Mouse (Mus musculus) heart, embryonic 13.5 days (tissue): ENCODE results near the gene Slc1a1. TPM values are rescaled to one million over a fixed set of nuclear protein-coding genes. Genes with fewer than 3 reads are reported as not detected.
A peak's percentile ranks its signal among the peaks of the same experiment; 100 is the strongest.

ENCODE experiments used
- ATAC-seq: fragments of 200-750 bp; cut with Nextera tagmentation; 2 replicates; pipeline ENCODE4 v1.8.0; 2017; ENCODE audit warnings: moderate TSS enrichment; ENCODE audit not compliant: insufficient number of reproducible peaks, low FRiP score, low TSS enrichment; ENCODE audit errors: extremely low read depth
- H3K27ac ChIP-seq: fragments of 300-500 bp; sonication (generic); replicated peaks from 2 replicates; pipeline ENCODE4 v1.5.1; 2015; ENCODE audit warnings: moderate library complexity, mild to moderate bottlenecking, inconsistent platforms
- H3K27me3 ChIP-seq: fragments of 300-500 bp; sonication (generic); replicated peaks from 2 replicates; pipeline ENCODE4 v1.6.1; 2015; ENCODE audit warnings: mild to moderate bottlenecking, inconsistent platforms
- H3K36me3 ChIP-seq: fragments of 300-500 bp; sonication (generic); 2 replicates; pipeline ENCODE4 v1.6.1; 2015; ENCODE audit warnings: mild to moderate bottlenecking, inconsistent platforms
- H3K4me1 ChIP-seq: fragments of 300-500 bp; sonication (generic); 2 replicates; pipeline ENCODE4 v1.6.1; 2015; ENCODE audit warnings: inconsistent platforms
- H3K4me2 ChIP-seq: fragments of 300-500 bp; sonication (generic); 2 replicates; pipeline ENCODE4 v1.6.1; 2015; ENCODE audit warnings: inconsistent platforms, mild to moderate bottlenecking, moderate library complexity
- H3K4me3 ChIP-seq: fragments of 300-500 bp; sonication (generic); 2 replicates; pipeline ENCODE4 v1.5.1; 2015; ENCODE audit warnings: moderate library complexity, mild to moderate bottlenecking, inconsistent platforms
- H3K9ac ChIP-seq: fragments of 300-500 bp; sonication (generic); 2 replicates; pipeline ENCODE4 v1.6.1; 2015; ENCODE audit warnings: inconsistent platforms, mild to moderate bottlenecking, moderate library complexity
- H3K9me3 ChIP-seq: fragments of 300-500 bp; sonication (generic); 2 replicates; pipeline ENCODE4 v1.6.1; 2016; ENCODE audit warnings: inconsistent platforms
- WGBS: fragments of 180-500 bp; shearing (Covaris S2); methylation state at CpG from one replicate; pipeline ENCODE4 v1.1.7; 2015; ENCODE audit warnings: mixed read lengths; 5-methylcytosine and 5-hydroxymethylcytosine counted together
- polyA plus RNA-seq: library from polyadenylated mRNA; unstranded; fragments of >200 nt; fragmentation: Nextera tagmentation; extraction: Ambion mirVana; gene quantifications from 2 replicates; pipeline ENCODE4 v1.2.1, GENCODE M21; 2015

Slc1a1 gene
- 1.5 and 1.8 TPM in 2 replicates for polyA plus RNA-seq

GRCm38 (mm10) chr19:28834798-28835499, at the start of gene Slc1a1:
Slc1a1 (plus strand) TSS chr19:28835049.
- peak within 1 kb of the TSS; percentile 68 for H3K4me3 ChIP-seq
- under 1% methylated on average over 68 of the region's 68 CpGs for WGBS
- H3K4me1 ChIP-seq = peaks cover 21% of the 10 kb centered on the region
- H3K9me3 ChIP-seq = peaks cover 7% of the 10 kb centered on the region; the same call in 1 of the 2 replicates
- ATAC-seq = no peak
- H3K9ac ChIP-seq = peak within 1 kb of the TSS; percentile 77
- no peak within 1 kb of the TSS for H3K27ac ChIP-seq
- peaks cover 52% of the 10 kb centered on the region for H3K27me3 ChIP-seq
- H3K36me3 ChIP-seq = no peaks in the 10 kb centered on the region
- H3K4me2 ChIP-seq = peak within 1 kb of the TSS; percentile 97

- Histone ChIP-seq H3K4me3 (no peak overlapping the region), H3K9me3 (no peaks in the 10 kb centered on the region), H3K27ac (no peak overlapping the region), H3K27me3 (no peaks in the 10 kb centered on the region), H3K9ac (no peak overlapping the region), H3K36me3 (no peaks in the 10 kb centered on the region), H3K4me1 (peaks cover 14% of the 10 kb centered on the region; the same call in 1 of the 2 replicates), H3K4me2 (no peak overlapping the region)
- WGBS = 41% methylated on average over 1 of the region's 1 CpGs
- ATAC-seq = no peak
Observed at GRCm38 (mm10) chr19:28790196-28790595, 44.7 kb upstream of the Slc1a1 start.

DNA sequence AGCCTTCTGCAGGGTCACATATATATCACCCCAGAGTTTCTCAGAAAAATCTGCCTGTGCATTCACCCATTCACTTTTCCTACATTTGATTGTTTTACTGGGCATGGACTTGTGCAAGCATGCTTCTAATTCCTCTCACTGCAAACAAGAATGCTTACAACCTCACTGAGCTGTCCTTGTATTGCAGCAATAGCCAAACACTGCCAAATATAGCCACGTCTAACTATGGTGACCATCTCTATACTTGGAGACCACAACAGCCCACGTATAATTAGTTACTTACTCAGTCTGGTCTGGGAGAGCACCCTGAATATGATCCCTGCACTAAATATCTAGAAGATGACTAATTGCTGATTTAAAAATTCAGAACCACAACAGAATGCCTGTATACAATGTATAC, 41.5 kb upstream of the Slc1a1 start:
- no peaks in the 10 kb centered on the region for H3K36me3 ChIP-seq
- H3K4me3 ChIP-seq = no peak overlapping the region
- WGBS = 41% methylated on average over 2 of the region's 2 CpGs
- H3K4me1 ChIP-seq = peaks cover 14% of the 10 kb centered on the region; the same call in 1 of the 2 replicates
- 0 out of 2 replicates have a peak overlapping the region, but pooled peaks have one; percentile 14 for H3K9ac ChIP-seq
- no peaks in the 10 kb centered on the region for H3K27me3 ChIP-seq
- H3K9me3 ChIP-seq = no peaks in the 10 kb centered on the region
- no peak for ATAC-seq
- peak overlapping the region; percentile 66 for H3K27ac ChIP-seq
- no peak overlapping the region for H3K4me2 ChIP-seq

- Histone ChIP-seq H3K36me3 (no peaks in the 10 kb centered on the region), H3K27ac (no peak overlapping the region), H3K4me1 (peaks cover 18% of the 10 kb centered on the region), H3K4me2 (no peak overlapping the region), H3K9me3 (no peaks in the 10 kb centered on the region), H3K4me3 (no peak overlapping the region), H3K9ac (no peak overlapping the region), H3K27me3 (no peaks in the 10 kb centered on the region)
- 70% methylated on average over 5 of the region's 5 CpGs for WGBS
- no peak for ATAC-seq
Observed at GRCm38 (mm10) chr19:28796146-28796848, 38.6 kb upstream of the Slc1a1 start.

GRCm38 (mm10) chr19:28796966-28797365, 37.9 kb upstream of the Slc1a1 start:
- H3K9me3 ChIP-seq = no peaks in the 10 kb centered on the region
- H3K36me3 ChIP-seq = no peaks in the 10 kb centered on the region
- no peaks in the 10 kb centered on the region for H3K27me3 ChIP-seq
- H3K4me2 ChIP-seq = no peak overlapping the region
- no peak for ATAC-seq
- 59% methylated on average over 1 of the region's 1 CpGs for WGBS
- H3K27ac ChIP-seq = no peak overlapping the region
- no peak overlapping the region for H3K4me3 ChIP-seq
- peaks cover 18% of the 10 kb centered on the region for H3K4me1 ChIP-seq
- H3K9ac ChIP-seq = no peak overlapping the region

GRCm38 (mm10) chr19:28797611-28798010, 37.2 kb upstream of the Slc1a1 start:
- Histone ChIP-seq H3K4me3 (no peak overlapping the region), H3K4me1 (peaks cover 18% of the 10 kb centered on the region), H3K27ac (no peak overlapping the region), H3K4me2 (no peak overlapping the region), H3K9me3 (no peaks in the 10 kb centered on the region), H3K9ac (no peak overlapping the region), H3K27me3 (no peaks in the 10 kb centered on the region), H3K36me3 (no peaks in the 10 kb centered on the region)
- 81% methylated on average over 6 of the region's 6 CpGs for whole genome bisulfite sequencing
- no peak for ATAC-seq

GRCm38 (mm10) chr19:28800448-28800847, 34.4 kb upstream of the Slc1a1 start:
- no peak for ATAC-seq
- H3K9me3 ChIP-seq = no peaks in the 10 kb centered on the region
- no peak overlapping the region for H3K4me2 ChIP-seq
- no peak overlapping the region for H3K4me3 ChIP-seq
- 56% methylated on average over 6 of the region's 6 CpGs for WGBS
- H3K36me3 ChIP-seq = no peaks in the 10 kb centered on the region
- H3K27ac ChIP-seq = no peak overlapping the region
- peaks cover 5% of the 10 kb centered on the region for H3K4me1 ChIP-seq
- no peak overlapping the region for H3K9ac ChIP-seq
- H3K27me3 ChIP-seq = no peaks in the 10 kb centered on the region

- H3K9ac ChIP-seq = no peak overlapping the region
- no peak overlapping the region for H3K27ac ChIP-seq
- no peaks in the 10 kb centered on the region for H3K36me3 ChIP-seq
- no peaks in the 10 kb centered on the region; the same call in 1 of the 2 replicates for H3K4me1 ChIP-seq
- WGBS = 87% methylated on average over 6 of the region's 6 CpGs
- no peak overlapping the region for H3K4me2 ChIP-seq
- H3K27me3 ChIP-seq = no peaks in the 10 kb centered on the region
- ATAC-seq = no peak
- no peak overlapping the region for H3K4me3 ChIP-seq
- H3K9me3 ChIP-seq = no peaks in the 10 kb centered on the region
Observed at GRCm38 (mm10) chr19:28806276-28806675, 28.6 kb upstream of the Slc1a1 start.

DNA sequence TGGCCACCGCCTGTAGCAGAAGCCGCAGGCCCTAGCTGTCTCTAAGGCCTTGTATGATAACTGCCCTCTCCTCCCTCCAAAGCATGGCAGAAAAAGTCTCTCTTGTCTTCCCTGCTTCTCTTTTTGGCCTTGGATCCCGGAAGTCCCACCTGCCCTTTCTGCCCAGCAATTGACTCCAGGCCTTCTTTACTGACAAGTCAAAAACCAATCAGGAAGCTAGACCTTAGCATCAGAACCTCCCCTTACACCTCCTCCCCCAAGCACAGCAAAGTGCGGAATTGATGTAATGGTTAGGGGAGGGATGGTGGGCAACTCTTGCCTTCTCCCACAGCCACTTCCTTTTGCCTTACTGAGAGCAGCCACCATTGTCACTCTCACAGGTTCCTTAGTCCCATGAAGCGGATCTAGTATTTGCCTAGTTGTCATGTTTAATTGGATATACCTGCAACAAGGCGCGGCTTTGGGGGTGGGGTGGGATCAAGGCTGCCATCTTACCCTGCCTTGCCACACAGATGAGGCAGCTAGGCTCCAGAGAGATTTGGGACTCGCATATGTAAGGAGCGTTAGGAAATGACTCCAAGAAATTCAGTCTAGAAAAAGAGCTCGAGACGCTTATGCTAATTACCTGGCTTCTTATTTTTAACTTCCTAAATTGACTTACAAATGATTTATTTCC, 27.9 kb upstream of the Slc1a1 start:
- 86% methylated on average over 11 of the region's 11 CpGs for WGBS
- Histone ChIP-seq H3K9me3 (no peaks in the 10 kb centered on the region), H3K9ac (no peak overlapping the region), H3K27me3 (no peaks in the 10 kb centered on the region), H3K27ac (no peak overlapping the region), H3K4me2 (no peak overlapping the region), H3K4me1 (no peaks in the 10 kb centered on the region; the same call in 1 of the 2 replicates), H3K4me3 (no peak overlapping the region), H3K36me3 (no peaks in the 10 kb centered on the region)
- no peak for ATAC-seq

- 71% methylated on average over 2 of the region's 2 CpGs for WGBS
- ATAC-seq = no peak
Observed at GRCm38 (mm10) chr19:28807497-28807871, 27.4 kb upstream of the Slc1a1 start.

GRCm38 (mm10) chr19:28818286-28818685, 16.6 kb upstream of the Slc1a1 start:
- Histone ChIP-seq H3K4me2 (no peak overlapping the region), H3K27me3 (no peaks in the 10 kb centered on the region), H3K27ac (no peak overlapping the region), H3K4me3 (no peak overlapping the region), H3K4me1 (no peaks in the 10 kb centered on the region), H3K9me3 (no peaks in the 10 kb centered on the region; the same call in 1 of the 2 replicates), H3K9ac (no peak overlapping the region), H3K36me3 (no peaks in the 10 kb centered on the region)
- WGBS = 68% methylated on average over 4 of the region's 4 CpGs
- no peak for ATAC-seq

More at GRCm38 (mm10) chr19:28807497-28807871, 27.4 kb upstream of the Slc1a1 start:
- Histone ChIP-seq H3K9ac (no peak overlapping the region), H3K4me2 (no peak overlapping the region), H3K4me3 (no peak overlapping the region), H3K4me1 (no peaks in the 10 kb centered on the region; the same call in 1 of the 2 replicates), H3K9me3 (no peaks in the 10 kb centered on the region), H3K36me3 (no peaks in the 10 kb centered on the region), H3K27me3 (no peaks in the 10 kb centered on the region), H3K27ac (no peak overlapping the region)
